Mouse (Mus musculus) lung, adult 2 months (tissue): ENCODE data around the gene Ncoa1. TPM values are rescaled to one million over a fixed set of nuclear protein-coding genes. Genes with fewer than 3 reads are reported as not detected.
"Not testable (repeated sequence)": the region's sequence is repeated elsewhere in the genome, so short reads cannot be mapped to it uniquely, and the experiment has no call there.

Experiments used
- DNase-seq: peaks from one replicate; pipeline ENCODE4 v3.0.0; 2022
- H3K4me1 ChIP-seq: fragments of 200-500 bp; 2 replicates; pipeline ENCODE4 v1.6.1; 2011; ENCODE audit warnings: low read length; ENCODE audit not compliant: control insufficient read depth, insufficient read depth
- H3K4me3 ChIP-seq: fragments of 200-500 bp; replicated peaks from 2 replicates; pipeline ENCODE3; 2011; ENCODE audit warnings: low read depth, mild to moderate bottlenecking, control low read depth, low read length; ENCODE audit errors: extremely low read depth
- CTCF ChIP-seq: fragments of 200-500 bp; IDR thresholded peaks from 2 replicates; pipeline ENCODE4 v1.5.1; 2011; ENCODE audit warnings: mild to moderate bottlenecking, low read length, control low read depth; ENCODE audit not compliant: insufficient read depth
- POLR2A ChIP-seq: fragments of 200-500 bp; IDR thresholded peaks from 2 replicates; pipeline ENCODE4 v1.6.1; 2011; ENCODE audit warnings: low read depth, mild to moderate bottlenecking, control low read depth, low read length, borderline replicate concordance; ENCODE audit errors: extremely low read depth
- WGBS: fragments of 180-500 bp; shearing (Covaris S2); methylation state at CpG from one replicate; pipeline ENCODE4 v1.1.7; 2018; 5-methylcytosine and 5-hydroxymethylcytosine counted together
- polyA plus RNA-seq: library from polyadenylated mRNA; depleted of rRNA; stranded (reverse); fragments of >200 nt; gene quantifications from 2 replicates; pipeline ENCODE4 v1.2.3, GENCODE M21; 2012

Ncoa1 gene
- polyA plus RNA-seq, 1 experiment = 27.8 TPM

GRCm38 (mm10) chr12:4452233-4452632 is 24.7 kb downstream of the Ncoa1 start:
- peaks cover 17% of the 10 kb centered on the region for H3K4me1 ChIP-seq
- no peak for TF ChIP-seq CTCF
- no peak for DNase-seq
- no peak overlapping the region for H3K4me3 ChIP-seq

GRCm38 (mm10) chr12:4450485-4450884 is 26.5 kb downstream of the Ncoa1 start:
- peaks cover 16% of the 10 kb centered on the region for H3K4me1 ChIP-seq
- not testable (repeated sequence) for DNase-seq, H3K4me3 ChIP-seq

GRCm38 (mm10) chr12:4448076-4448589 is 28.8 kb downstream of the Ncoa1 start:
- no peak overlapping the region for H3K4me3 ChIP-seq
- 68% methylated on average over 4 of the region's 4 CpGs for WGBS
- H3K4me1 ChIP-seq = peaks cover 8% of the 10 kb centered on the region
- TF ChIP-seq POLR2A (no peak), CTCF (no peak)
- no peak for DNase-seq

GRCm38 (mm10) chr12:4444946-4445345 is 32.0 kb downstream of the Ncoa1 start:
- H3K4me3 ChIP-seq = no peak overlapping the region
- TF ChIP-seq POLR2A (no peak), CTCF (no peak)
- WGBS = 77% methylated on average over 5 of the region's 5 CpGs
- DNase-seq = no peak
- H3K4me1 ChIP-seq = peaks cover 8% of the 10 kb centered on the region

- 75% methylated on average over 3 of the region's 3 CpGs for WGBS
- Histone ChIP-seq H3K4me1 (peaks cover 4% of the 10 kb centered on the region), H3K4me3 (no peak overlapping the region)
- DNase-seq = no peak
- TF ChIP-seq CTCF (no peak), POLR2A (no peak)
Observed at GRCm38 (mm10) chr12:4441451-4441850, 35.5 kb downstream of the Ncoa1 start.

GRCm38 (mm10) chr12:4436198-4436597 is 40.8 kb downstream of the Ncoa1 start:
- no peak for TF ChIP-seq POLR2A
- TF ChIP-seq CTCF = no peak
- 57% methylated on average over 5 of the region's 5 CpGs for WGBS
- no peak for DNase-seq
- no peak overlapping the region for H3K4me3 ChIP-seq
- H3K4me1 ChIP-seq = peaks cover 3% of the 10 kb centered on the region; the same call in 1 of the 2 replicates

GRCm38 (mm10) chr12:4433549-4433948 is 43.4 kb downstream of the Ncoa1 start:
- 77% methylated on average over 2 of the region's 2 CpGs for WGBS
- no peak for DNase-seq
- no peak overlapping the region for H3K4me3 ChIP-seq
- peaks cover 6% of the 10 kb centered on the region; the same call in 1 of the 2 replicates for H3K4me1 ChIP-seq
- TF ChIP-seq CTCF (no peak), POLR2A (no peak)

- TF ChIP-seq CTCF (no peak), POLR2A (no peak)
- no peak overlapping the region for H3K4me3 ChIP-seq
- H3K4me1 ChIP-seq = peaks cover 6% of the 10 kb centered on the region; the same call in 1 of the 2 replicates
- 78% methylated on average over 5 of the region's 5 CpGs for WGBS
- DNase-seq = no peak
Observed at GRCm38 (mm10) chr12:4431978-4432377, 45.0 kb downstream of the Ncoa1 start.

- Histone ChIP-seq H3K4me1 (peaks cover 3% of the 10 kb centered on the region; the same call in 1 of the 2 replicates), H3K4me3 (no peak overlapping the region)
- DNase-seq = no peak
- WGBS = 29% methylated on average over 3 of the region's 3 CpGs
- TF ChIP-seq POLR2A (no peak), CTCF (no peak)
Observed at GRCm38 (mm10) chr12:4430061-4430825, 46.7 kb downstream of the Ncoa1 start.

- H3K4me1 ChIP-seq = no peaks in the 10 kb centered on the region; the same call in 1 of the 2 replicates
- H3K4me3 ChIP-seq = no peak overlapping the region
- no peak for DNase-seq
- TF ChIP-seq POLR2A (no peak), CTCF (no peak)
- 81% methylated on average over 4 of the region's 4 CpGs for WGBS
Observed at GRCm38 (mm10) chr12:4418824-4419223, 58.2 kb downstream of the Ncoa1 start.
